1 mouse cellular context compared by ENCODE assay signal in the genomic region with DNA sequence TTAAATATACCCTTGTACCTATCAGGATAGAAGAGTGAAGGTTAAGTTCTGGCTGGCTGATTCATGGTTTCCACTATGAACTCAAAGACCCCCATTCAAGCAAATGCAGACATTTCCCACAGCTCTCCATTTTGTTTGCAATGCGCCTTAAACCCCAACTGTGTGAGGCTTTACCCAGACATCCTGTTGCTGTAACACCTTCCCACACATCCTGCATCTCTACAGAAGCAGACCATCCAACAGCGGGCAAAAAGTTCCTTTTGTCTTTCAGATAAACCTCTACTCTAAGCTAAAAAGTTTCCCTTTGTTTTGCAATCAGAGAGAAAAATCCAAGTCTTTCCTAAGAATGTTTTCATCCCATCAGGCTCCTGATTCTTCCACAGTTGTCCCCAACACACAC.
TF ChIP-seq lines count a peak whose summit lies in the region.

No protein-coding gene starts in this region.

TF ChIP-seq in MEL, 35 proteins besides CTCF, POLR2A, EP300 and RAD21 (continued from another document):
- TF ChIP-seq RCOR1 (IDR thresholded peaks at IDR 0.05; ENCODE audit: low read depth, low read length) (no peak), E2F4 (IDR thresholded peaks at IDR 0.05; ENCODE audit: borderline replicate concordance, low read depth, low read length) (no peak), CHD2 (IDR thresholded peaks at IDR 0.05; ENCODE audit: low read length) (no peak), MYC (IDR thresholded peaks at IDR 0.05; ENCODE audit: low read depth, low read length) (no peak), ZC3H11A (IDR thresholded peaks at IDR 0.05; ENCODE audit: low read depth, low read length) (no peak), USF2 (IDR thresholded peaks at IDR 0.05; ENCODE audit: borderline replicate concordance in 1 of 2, insufficient read depth in 1 of 2, low read depth in 1 of 2, low read length in 2 of 2) (no peak), MAZ (IDR thresholded peaks at IDR 0.05; ENCODE audit: low read depth, low read length) (no peak), HCFC1 (IDR thresholded peaks at IDR 0.05; ENCODE audit: low read depth, low read length) (no peak), ELF1 (IDR thresholded peaks at IDR 0.05; ENCODE audit: low read depth, low read length) (no peak), USF1 (IDR thresholded peaks at IDR 0.05; ENCODE audit: low read depth, low read length) (no peak)
